Mouse (Mus musculus) WW6 (cell line): ENCODE measurements at regions not wholly inside any gene's neighbourhood (a gene's known extent, or its start where the extent isn't known, plus 50 kb on each side); places are given as distances from the start of the nearest gene placed in this dataset.

Source experiments
- DNase-seq: peaks from one replicate; pipeline ENCODE4 v3.0.0-alpha.2; 2013; ENCODE audit warnings: low read depth, low spot score

DNA sequence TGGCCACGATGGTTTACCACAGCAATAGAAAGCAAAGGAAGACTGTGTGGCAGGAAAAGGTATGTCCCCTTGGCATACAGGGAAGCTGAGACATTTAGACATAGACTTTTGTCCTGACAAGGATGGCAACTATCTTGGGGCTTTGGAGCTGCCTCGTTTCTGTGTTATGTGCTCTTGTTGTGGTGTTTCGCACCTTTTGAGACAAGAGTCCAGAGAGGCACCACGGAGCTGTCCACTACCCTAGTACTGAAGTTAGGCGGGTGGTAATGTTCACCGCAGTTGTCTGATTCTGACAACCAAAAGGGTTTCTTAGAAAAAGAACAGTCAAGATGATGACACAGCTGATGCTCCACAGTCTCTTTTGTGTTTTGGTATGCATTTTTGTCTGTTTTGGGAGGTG lies 90.9 kb upstream of the Got2 start:
- DNase-seq = no peak

DNA sequence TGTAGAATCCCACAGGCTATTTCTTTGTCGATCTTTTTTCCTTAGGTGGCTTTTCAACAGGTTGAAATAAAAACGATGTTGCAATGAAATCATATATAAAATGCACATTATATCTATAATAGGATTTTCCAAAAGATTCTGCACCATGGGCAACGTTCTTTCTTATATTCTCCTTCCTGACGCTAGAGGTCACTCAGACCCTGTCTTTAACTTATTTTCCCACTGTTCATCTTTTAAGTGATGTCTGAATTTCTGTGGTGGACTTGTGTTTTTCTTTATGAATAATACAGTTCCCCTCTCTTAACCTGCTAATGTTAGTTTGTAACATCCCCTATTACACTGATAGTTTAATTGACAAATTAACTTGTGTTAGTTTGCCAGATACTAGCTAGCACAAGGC lies 86.5 kb upstream of the Got2 start:
- DNase-seq = no peak

DNA sequence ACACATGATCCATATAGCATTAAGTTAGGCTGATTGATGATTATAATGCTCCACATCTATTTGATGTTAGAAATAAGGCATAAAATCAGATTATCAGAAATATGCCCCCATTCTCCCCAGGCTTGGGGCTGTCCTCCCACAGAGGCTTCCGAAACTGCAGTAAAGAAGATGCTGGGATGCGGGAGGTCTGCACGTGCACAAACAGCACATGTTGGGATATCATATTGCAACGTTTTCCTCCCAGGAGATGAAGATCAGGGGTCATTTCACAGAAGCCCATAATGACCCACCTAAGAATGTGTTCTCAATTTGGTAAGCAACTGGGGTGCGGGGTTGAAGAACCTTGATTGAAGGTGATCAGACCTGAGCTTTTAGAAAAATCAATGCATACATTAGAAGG lies 85.9 kb upstream of the Got2 start:
- no peak for DNase-seq

DNA sequence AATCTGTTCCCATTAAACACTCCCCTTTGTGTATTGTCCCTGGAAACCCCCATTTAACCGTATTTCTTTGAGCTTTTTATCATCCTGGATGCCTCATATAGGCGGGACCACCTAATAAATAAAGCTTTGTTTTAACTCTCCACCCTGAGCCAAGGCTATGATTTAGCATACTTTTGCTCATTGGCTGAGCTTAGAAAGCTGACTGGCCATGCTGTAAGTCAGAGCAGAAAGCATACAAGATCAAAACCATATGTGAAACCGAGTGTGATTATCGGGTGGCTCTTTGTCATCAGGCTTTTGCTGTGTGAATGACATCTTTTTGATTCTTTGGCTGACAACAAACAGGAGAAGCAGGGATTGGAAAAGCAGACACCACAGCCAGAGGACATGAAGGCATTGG lies 85.2 kb upstream of the Got2 start:
- no peak for DNase-seq

DNA sequence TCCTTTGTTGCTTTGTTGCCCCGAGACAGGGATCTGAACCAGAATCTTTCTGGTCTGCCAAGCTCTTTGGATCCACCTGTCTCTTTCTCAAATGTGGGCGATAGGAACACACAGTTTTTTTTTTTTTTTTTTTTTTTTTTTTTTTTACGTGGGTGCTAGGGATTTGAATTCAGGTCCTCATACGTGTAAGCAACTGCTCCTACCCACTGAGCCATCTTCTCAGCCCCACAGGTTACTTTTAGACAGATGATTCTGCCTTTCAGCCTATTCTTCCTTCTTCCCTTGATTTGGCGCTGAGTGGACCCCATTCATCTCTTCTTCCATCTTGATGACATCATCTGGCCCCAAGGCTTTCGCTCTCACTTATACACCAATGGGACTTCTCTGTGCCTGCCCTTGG lies 80.5 kb upstream of the Got2 start:
- DNase-seq = no peak

DNA sequence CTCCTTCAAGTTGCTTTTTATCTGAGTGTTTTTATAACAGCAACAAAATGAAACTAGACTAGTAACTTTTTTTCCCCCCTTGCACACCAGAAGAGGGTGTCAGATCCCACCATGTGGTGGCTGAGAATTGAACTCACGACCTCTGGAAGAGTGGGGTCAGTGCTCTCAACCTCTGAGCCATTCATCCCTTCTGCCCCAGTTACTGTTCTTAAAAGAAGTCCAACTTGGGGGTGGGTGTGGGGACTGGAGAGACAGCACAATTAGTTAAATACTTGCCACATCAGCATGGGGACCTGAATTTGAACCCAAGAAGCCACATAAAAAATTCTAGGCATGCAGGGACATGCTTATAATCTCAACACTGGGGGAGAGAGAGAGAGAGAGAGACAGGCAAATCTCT lies 78.1 kb upstream of the Got2 start:
- DNase-seq = no peak

DNA sequence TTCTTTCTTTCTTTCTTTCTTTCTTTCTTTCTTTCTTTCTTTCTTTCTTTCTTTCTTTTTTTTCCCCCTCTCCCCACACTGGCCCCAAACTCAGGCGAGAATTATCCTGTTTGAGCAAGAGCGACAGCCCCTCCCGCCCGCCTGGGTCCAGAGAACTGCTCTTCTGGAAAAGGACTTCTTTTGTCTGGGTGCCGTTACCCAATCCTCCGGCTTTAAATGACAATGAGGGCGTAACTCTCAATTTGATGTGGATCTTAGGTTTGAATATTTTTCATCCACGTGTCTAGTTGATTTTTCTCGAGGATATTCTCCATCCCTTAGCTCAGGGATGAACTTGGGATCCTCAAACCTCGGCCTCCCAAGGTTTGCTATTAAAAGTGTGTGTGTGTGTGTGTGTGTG lies 63.9 kb upstream of the Got2 start:
- DNase-seq = no peak

DNA sequence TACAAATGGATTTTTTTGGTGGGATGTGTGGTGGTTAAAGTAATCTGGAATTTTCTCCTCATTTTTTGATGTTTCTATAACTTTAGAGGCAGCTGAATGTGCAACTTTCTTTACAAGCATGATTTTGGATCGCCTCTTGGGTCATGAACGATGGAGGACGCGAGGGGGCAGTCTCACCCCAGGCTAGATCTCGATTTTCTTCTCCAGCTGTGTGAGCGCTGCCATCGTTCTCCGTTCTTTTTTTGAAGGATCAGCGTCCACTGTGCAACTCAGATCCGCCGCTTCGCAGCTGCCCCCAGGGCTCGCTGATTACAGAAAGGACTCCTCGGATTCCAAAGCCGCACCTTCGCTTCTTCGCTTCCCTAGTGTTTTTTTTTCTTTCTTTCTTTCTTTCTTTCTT lies 63.4 kb upstream of the Got2 start:
- peak; percentile 60 for DNase-seq
